ENCODE assay signal across 9 mouse cellular contexts in genomic region chr13:104540861-104541398, GRCm38 (mm10).
DNase-seq lines count a peak whose midpoint lies in the region; ATAC-seq lines count a peak whose summit lies in the region.
"Had no signal": no experiment of that assay in that cellular context is flagged by ENCODE, and none has a peak within 500 bp of the region (broad histone marks: within the 10 kb centered on the region; RNA-seq: fewer than 3 reads in every experiment).

No protein-coding gene starts in this region.

- peak overlapping the region; percentile 8; the same call in 1 of the 2 replicates for H3K4me2 ChIP-seq in forebrain, embryonic 15.5 days (replicated peaks)
- peak overlapping the region; percentile 12; the same call in 1 of the 2 replicates for H3K4me2 ChIP-seq in stomach, embryonic 14.5 days (replicated peaks; ENCODE audit: low read depth, low read length)

- H3K9me3 ChIP-seq in forebrain, embryonic 15.5 days: no peaks in the 10 kb centered on the region
- no peaks in the 10 kb centered on the region for H3K9me3 ChIP-seq in stomach, embryonic 14.5 days (ENCODE audit: control insufficient read depth, low read depth, low read length)

- 0 out of 2 replicates have a peak, but pooled peaks have one; percentile 38 for ATAC-seq in forebrain, embryonic 15.5 days (replicated peaks)
- ATAC-seq in stomach, embryonic 14.5 days (ENCODE audit: insufficient number of reproducible peaks, insufficient read depth, low FRiP score, low read depth): 0 out of 2 replicates have a peak, but pooled peaks have one; percentile 37

- peak; percentile 12 for DNase-seq in embryo, embryonic 10.5 days (ENCODE audit: low spot score)
- no peak for DNase-seq in embryo, embryonic 10 days (ENCODE audit: low spot score)
- DNase-seq in kidney, postnatal 10 days: peak; percentile 14
- no peak for DNase-seq in kidney, postnatal 25 days
- DNase-seq in urinary bladder, postnatal 14 days (ENCODE audit: low spot score): no peak
- no peak for DNase-seq in left cerebral cortex, adult 8-10 months (ENCODE audit: low spot score in 2 of 2)
- DNase-seq: cerebellum, postnatal 14 days had no signal

- H3K27me3 ChIP-seq in forebrain, embryonic 15.5 days: no peaks in the 10 kb centered on the region
- no peaks in the 10 kb centered on the region for H3K27me3 ChIP-seq in stomach, embryonic 14.5 days (ENCODE audit: control insufficient read depth, insufficient read depth, low read length)

- H3K9ac ChIP-seq in forebrain, embryonic 15.5 days (replicated peaks): no peak overlapping the region
- no peak overlapping the region for H3K9ac ChIP-seq in stomach, embryonic 14.5 days (replicated peaks; ENCODE audit: low read depth, low read length)

- no peak overlapping the region for H3K27ac ChIP-seq in forebrain, embryonic 15.5 days (replicated peaks)
- H3K27ac ChIP-seq in stomach, embryonic 14.5 days (ENCODE audit: low read length): no peak overlapping the region

- WGBS in forebrain, embryonic 15.5 days: 23% methylated on average over 7 of the region's 7 CpGs
- WGBS in stomach, embryonic 14.5 days: 32% methylated on average over 7 of the region's 7 CpGs

- no peak overlapping the region for H3K4me3 ChIP-seq in forebrain, embryonic 15.5 days
- H3K4me3 ChIP-seq in stomach, embryonic 14.5 days (ENCODE audit: low read depth, low read length): no peak overlapping the region

- H3K36me3 ChIP-seq in forebrain, embryonic 15.5 days: no peaks in the 10 kb centered on the region
- no peaks in the 10 kb centered on the region for H3K36me3 ChIP-seq in stomach, embryonic 14.5 days (ENCODE audit: control insufficient read depth, insufficient read depth, low read length)

- H3K4me1 ChIP-seq in forebrain, embryonic 15.5 days: 0 out of 2 replicates have a peak, but pooled peaks cover 5% of the 10 kb centered on the region
- H3K4me1 ChIP-seq in stomach, embryonic 14.5 days (ENCODE audit: control insufficient read depth, insufficient read depth, low read length): peaks cover 12% of the 10 kb centered on the region; the same call in 1 of the 2 replicates

Comparison
In these comparisons a context has a peak if more than half of its experiments do, and no peak if none do; other contexts are left out.
1. DNase-seq: peak in embryo, embryonic 10.5 days (single experiment) and kidney, postnatal 10 days (single experiment); none in embryo, embryonic 10 days (single experiment), kidney, postnatal 25 days (0 of 2), urinary bladder, postnatal 14 days (single experiment) and left cerebral cortex, adult 8-10 months (0 of 2).